Mouse (Mus musculus) kidney, postnatal 36 days (tissue): ENCODE measurements around the gene Vmn1r171.
"Not testable (repeated sequence)": the region's sequence is repeated elsewhere in the genome, so short reads cannot be mapped to it uniquely, and the experiment has no call there.

Experiments used
- DNase-seq, 2 experiments: peaks; one replicate each; pipeline ENCODE4 v3.0.0; 2021 to 2022; ENCODE audit warnings: mixed read lengths in 2 of 2

Gene Vmn1r171

GRCm38 (mm10) chr7:23630422-23630821, at the start of gene Vmn1r171:
Gene Vmn1r171 (plus strand): TSS chr7:23630722.
- no peak for DNase-seq

GRCm38 (mm10) chr7:23605875-23606274, 24.6 kb upstream of the Vmn1r171 start, which contains the start of gene Vmn1r170:
Gene Vmn1r170 (plus strand): TSS chr7:23606175.
- DNase-seq, result not testable (repeated sequence)

- DNase-seq, result no peak
These were observed 27.5 kb downstream of the Vmn1r171 start, which contains the start of gene Vmn1r172 for GRCm38 (mm10) chr7:23658016-23658415. Gene Vmn1r172 (plus strand): TSS chr7:23658316.
